Mouse (Mus musculus) ovary, postnatal 36 days (tissue): Measurements from ENCODE around the gene Anpep.

Source experiments
- DNase-seq: peaks from one replicate; pipeline ENCODE4 v3.0.0; 2022; ENCODE audit warnings: low spot score, mixed read lengths

The Anpep gene

DNA sequence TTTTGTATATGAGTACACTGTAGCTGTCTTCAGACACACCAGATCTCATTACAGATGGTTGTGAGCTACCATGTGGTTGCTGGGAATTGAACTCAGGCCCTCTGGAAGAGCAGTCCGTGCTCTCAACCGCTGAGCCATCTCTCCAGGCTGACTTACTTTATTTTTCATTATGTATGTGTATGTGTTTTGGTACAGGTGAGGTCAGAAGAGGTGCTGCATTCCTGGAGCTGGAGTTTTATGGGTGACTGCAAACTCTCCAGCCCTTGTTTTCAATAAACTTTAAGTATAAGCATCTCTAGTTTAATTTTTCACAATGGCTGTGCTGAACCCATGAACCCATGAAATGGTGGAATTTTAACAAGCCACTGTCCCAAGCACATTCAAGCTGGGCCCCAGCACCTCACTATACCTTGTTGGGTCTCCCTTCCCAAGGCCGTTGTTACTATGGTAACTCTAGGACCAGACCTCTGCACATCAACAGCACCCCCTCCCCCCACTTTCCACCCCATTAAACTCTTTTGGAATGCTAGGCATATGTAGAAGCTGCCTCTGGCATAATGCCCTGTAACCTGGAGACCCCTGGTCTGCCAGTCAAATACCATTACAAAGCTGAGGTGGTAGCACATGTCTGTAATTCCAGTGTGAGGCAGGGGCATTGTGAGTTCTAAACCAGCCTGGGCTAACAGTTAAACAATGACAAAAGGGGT, 5.6 kb upstream of the Anpep start:
- no peak for DNase-seq

DNA sequence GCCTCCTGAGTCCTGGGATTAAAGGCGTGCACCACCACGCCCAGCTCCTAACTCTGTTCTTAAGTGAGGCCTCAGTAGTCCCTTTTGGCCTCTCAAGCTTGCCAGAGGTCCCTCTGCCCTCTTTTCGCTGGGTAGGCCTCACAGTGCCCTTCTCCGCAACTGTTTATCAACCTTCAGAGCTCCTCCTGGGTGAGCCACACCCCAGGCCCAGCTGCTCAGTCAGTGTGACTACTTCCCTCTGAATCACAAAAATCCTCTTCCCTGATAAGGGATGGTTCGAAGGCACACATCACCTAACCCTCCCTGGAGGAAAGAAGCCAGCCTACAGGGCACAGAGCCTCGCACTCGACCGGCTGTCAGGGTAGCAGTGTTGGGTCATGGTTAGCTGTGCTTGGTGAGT, 935 bp upstream of the Anpep start:
- no peak for DNase-seq

- DNase-seq, result no peak
These were observed 1.8 kb downstream of the Anpep start for GRCm38 (mm10) chr7:79858956-79859630.

DNA sequence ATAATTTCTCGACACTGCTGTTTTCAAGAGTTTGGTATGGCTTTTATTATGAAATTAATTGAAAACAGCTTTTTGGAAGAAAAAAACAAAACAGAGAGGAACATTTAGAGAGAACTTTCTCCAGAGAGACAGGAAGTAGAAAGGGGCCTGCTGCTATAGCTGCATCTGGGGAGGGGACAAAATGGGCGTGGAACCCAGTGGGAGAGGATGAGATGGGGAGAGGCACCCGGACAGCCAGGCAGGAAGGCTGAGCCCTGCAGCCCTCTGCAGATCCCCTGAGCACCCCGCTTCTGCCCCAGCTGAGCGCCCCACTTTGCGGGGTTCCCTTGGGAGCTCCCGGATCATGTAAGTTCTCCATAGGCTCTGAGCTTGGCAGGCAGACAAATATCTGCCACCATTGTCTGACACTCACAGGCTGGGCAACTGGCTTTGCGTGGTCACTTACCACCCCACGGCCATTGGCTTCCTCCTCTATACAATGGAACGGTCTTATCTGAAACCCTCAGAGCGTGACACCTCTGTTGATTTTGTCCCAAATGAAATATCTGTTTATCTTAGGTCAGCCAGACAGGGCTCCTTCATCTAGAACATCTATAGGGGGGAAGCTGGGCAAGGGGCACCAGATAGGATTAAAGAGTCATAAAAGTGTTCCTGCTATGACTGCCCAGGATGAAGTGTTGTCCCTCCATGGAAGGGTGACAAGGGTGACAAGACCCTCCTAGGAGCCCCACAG, 2.5 kb downstream of the Anpep start:
- DNase-seq, result no peak

- DNase-seq, result no peak
These were observed 4.6 kb downstream of the Anpep start for GRCm38 (mm10) chr7:79856305-79856704.

GRCm38 (mm10) chr7:79847456-79848451, 13.1 kb downstream of the Anpep start:
- peak; percentile 55 for DNase-seq

GRCm38 (mm10) chr7:79846342-79846741, 14.5 kb downstream of the Anpep start:
- no peak for DNase-seq

DNA sequence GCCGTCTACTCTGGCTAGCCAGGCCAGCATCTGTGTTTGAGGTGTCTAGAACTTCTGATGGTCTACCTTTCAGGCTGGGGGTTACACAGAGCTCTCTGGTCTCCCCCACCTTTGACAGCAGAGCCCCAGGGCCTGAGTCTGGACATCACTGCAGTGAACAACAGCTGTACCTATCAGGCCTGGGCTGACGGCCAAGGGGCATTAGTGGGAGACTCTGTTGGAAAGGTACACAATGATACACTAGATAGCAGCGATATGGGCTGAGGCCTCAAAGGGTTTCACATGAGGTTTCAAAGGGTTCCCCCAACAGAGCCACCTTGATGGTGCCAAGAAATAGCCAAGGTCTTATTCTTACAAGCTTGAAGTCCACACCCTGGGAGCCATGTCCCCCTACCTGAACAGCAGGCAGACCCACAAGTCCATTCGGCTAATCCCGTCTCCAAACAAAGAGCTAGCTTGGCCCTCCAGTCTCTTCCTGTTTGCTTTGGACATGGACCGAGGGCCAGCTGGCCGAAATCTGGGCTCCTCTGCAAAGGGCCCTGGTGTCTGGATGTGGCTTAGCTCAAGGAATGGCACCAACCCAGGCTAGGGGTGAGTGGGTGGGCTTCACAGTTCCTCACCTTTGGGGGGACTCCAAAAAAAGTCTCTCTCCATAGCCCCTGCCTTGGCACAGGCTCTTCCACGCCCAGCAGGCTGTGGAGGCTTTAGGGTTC, 16.6 kb downstream of the Anpep start:
- no peak for DNase-seq

DNA sequence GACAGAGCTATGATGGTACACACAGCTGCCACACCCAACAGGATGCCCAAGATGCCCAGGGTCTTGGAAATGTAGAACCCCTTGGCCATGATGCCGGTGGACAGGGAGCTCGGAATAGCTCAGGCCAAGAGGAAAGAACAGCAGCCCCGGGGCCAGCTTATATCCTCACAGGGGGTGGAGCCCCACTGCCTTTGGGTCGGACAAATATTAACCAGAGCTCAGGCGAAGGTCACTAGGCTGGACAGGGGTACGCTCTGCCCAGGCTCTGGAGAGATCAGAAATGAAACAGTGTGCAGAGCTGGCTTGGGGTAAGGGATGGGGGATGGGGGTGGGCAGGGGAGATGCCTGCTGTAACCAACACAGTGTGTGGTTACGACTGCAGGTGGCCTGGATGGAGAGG, 18.7 kb downstream of the Anpep start:
- DNase-seq, result no peak

- DNase-seq, result no peak
These were observed 23.6 kb downstream of the Anpep start for GRCm38 (mm10) chr7:79837247-79837646.

DNA sequence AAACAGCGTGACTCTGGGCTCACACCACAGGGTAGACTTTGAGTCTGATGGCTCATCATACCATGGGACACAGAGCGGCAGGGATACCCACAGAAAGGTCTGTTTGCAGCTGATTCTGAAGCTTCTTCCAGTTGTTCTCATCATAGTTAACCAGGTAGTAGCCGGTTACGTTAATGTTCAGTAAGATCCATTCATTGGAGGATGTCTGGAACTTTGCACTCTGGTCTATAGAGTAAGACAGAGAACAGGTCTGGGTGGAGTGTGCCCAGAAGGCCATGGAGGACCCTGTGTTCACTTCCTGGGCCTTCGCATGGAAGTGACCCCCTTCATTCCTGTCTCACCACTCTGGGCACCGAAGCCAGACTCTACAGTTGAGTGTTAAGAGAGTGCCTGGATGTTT, 25.7 kb downstream of the Anpep start:
- no peak for DNase-seq

- no peak for DNase-seq
These were observed 27.9 kb downstream of the Anpep start for GRCm38 (mm10) chr7:79832980-79833379.

DNA sequence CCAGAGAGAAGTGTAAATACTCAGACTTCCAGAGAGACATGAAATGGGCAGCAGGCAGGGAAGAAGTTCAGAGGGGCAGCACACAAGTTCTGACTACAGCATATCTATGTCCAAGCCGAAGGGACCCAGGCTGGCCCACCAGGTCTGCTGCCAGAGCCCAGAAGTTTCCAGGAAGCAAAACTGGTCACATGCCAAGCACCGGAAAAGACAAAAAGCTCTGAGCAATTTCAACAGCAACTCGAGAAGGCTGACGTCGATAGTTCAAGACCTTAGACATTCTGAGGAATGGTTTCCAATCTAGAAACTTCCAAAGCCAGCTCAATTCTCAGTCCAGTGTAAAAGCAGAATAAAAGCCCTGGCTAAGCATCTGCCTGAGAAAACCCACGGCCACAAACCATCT, 29.3 kb downstream of the Anpep start:
- DNase-seq, result no peak

DNA sequence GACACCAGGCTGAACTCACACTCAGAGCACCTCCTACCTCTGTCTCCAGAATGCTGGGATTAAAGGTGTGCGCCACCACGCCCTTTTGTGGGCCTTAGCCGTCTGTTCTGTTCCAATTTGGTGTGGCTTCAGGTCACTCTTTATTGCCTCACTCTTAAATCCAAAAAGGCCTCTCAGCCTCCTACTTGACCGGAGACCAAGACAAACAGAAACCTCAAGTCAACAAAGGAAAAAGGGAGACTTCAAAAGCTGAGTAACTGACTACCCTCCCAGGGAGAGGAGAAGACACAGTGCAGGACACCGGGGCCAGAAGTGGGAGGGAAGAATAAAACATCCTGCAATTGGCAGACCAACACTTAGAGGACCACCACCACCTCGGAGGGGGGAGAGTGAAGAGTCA, 29.7 kb downstream of the Anpep start:
- no peak for DNase-seq

DNA sequence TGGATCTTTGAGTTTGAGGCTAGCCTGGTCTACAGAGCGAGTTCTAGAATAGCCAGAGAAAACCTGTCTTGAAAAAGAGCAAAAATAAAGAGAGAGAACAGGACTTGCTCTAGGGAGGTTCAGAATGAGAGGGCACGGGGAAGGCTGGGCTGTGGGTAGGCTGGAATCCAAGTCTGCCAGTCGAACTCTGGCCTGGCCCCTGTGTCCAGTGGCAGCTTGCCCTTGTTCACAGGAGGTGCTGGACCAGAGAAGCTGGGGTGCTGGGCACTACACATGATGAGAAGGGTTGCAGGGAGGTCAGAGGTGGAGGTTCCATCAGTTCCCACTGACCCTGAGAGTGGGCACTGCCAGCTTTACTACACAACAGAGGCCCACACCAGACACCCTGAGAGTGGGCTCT, 32.5 kb downstream of the Anpep start:
- no peak for DNase-seq

GRCm38 (mm10) chr7:79822092-79822695, 38.7 kb downstream of the Anpep start:
- no peak for DNase-seq

- no peak for DNase-seq
These were observed 40.9 kb downstream of the Anpep start for GRCm38 (mm10) chr7:79819996-79820395.

- DNase-seq, result no peak
These were observed 41.3 kb downstream of the Anpep start for GRCm38 (mm10) chr7:79819515-79819914.

DNA sequence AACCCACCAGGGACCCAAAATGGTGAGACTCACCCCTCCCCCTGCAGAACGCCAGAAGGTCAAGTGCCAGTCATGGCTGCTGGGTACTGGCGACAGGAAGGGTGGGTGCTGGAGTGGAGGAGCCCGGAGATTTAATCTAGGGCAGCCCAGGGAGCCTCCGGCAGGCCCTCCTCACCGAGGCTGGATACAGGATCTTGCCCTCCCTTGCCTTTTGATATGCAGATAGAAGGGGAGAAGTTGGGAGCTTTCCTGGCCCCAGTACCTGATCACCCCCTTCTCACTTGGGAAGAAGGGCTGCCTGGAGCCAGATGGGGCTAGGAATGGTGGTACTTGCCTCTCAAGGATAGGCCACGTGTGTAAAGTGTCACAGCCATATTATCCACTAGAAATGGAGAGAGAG, 42.5 kb downstream of the Anpep start:
- DNase-seq, result no peak

DNA sequence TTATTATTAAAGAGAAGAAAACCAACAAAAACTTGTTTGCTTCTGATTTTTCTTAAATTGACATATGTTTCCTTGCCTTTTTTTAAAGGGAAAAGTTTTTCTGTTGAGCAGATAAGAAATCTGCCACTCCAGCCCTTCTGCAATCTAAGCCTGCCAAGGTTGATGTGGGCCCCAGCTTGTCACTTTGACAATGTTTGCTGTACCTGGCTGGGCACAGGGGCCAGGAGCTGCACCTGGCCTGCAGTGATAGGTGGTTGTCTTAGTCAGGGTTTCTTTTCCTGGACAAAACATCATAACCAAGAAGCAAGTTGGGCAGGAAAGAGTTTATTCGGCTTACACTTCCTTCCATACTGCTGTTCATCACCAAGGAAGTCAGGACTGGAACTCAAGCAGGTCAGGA, 47.5 kb downstream of the Anpep start:
- DNase-seq, result no peak
